Mouse (Mus musculus): ENCODE data around the gene Plekhg5. TPM values are rescaled to one million over a fixed set of nuclear protein-coding genes. Genes with fewer than 3 reads are reported as not detected.

The Plekhg5 gene
- total and polyA plus RNA-seq, 2 experiments from 2014 or later: 13.1 to 20.7 TPM

GRCm38 (mm10) chr4:152087211-152088081, 15.1 kb downstream of the Plekhg5 start:
- no peaks in the 10 kb centered on the region for H3K9me3 ChIP-seq (ENCODE audit: low read length)
- TF ChIP-seq CTCF (IDR thresholded peaks at IDR 0.05; ENCODE audit: low read depth): no peak
- H3K27ac ChIP-seq: peak overlapping the region; percentile 67
- no peaks in the 10 kb centered on the region for H3K36me3 ChIP-seq (ENCODE audit: insufficient read depth, low read length)
- ATAC-seq: peak; percentile 11; the same call in 1 of the 2 replicates
- WGBS: 5% methylated on average over 12 of the region's 12 CpGs
- peak overlapping the region; percentile 86 for H3K4me2 ChIP-seq (ENCODE audit: low read depth, low read length)
- H3K4me3 ChIP-seq (ENCODE audit: low read length): peak overlapping the region; percentile 70
- no peak for DNase-seq (ENCODE audit: low spot score)
- H3K27me3 ChIP-seq (ENCODE audit: insufficient read depth, low read length): no peaks in the 10 kb centered on the region
- peak overlapping the region; percentile 72 for H3K9ac ChIP-seq (replicated peaks; ENCODE audit: low read length)
- H3K4me1 ChIP-seq (ENCODE audit: insufficient read depth, low read length): peaks cover 15% of the 10 kb centered on the region

- Histone ChIP-seq H3K9me3 (ENCODE audit: low read length) (no peaks in the 10 kb centered on the region), H3K4me2 (ENCODE audit: low read depth, low read length) (peak overlapping the region; percentile 86), H3K4me3 (ENCODE audit: low read length) (no peak overlapping the region), H3K27me3 (ENCODE audit: insufficient read depth, low read length) (no peaks in the 10 kb centered on the region), H3K27ac (no peak overlapping the region), H3K4me1 (ENCODE audit: insufficient read depth, low read length) (peaks cover 15% of the 10 kb centered on the region), H3K36me3 (ENCODE audit: insufficient read depth, low read length) (no peaks in the 10 kb centered on the region), H3K9ac (replicated peaks; ENCODE audit: low read length) (no peak overlapping the region)
- 15% methylated on average over 4 of the region's 4 CpGs for WGBS
- ATAC-seq: no peak
- TF ChIP-seq CTCF (IDR thresholded peaks at IDR 0.05; ENCODE audit: low read depth): no peak
- no peak for DNase-seq (ENCODE audit: low spot score)
Measured at GRCm38 (mm10) chr4:152088133-152088532, 15.8 kb downstream of the Plekhg5 start.

DNA sequence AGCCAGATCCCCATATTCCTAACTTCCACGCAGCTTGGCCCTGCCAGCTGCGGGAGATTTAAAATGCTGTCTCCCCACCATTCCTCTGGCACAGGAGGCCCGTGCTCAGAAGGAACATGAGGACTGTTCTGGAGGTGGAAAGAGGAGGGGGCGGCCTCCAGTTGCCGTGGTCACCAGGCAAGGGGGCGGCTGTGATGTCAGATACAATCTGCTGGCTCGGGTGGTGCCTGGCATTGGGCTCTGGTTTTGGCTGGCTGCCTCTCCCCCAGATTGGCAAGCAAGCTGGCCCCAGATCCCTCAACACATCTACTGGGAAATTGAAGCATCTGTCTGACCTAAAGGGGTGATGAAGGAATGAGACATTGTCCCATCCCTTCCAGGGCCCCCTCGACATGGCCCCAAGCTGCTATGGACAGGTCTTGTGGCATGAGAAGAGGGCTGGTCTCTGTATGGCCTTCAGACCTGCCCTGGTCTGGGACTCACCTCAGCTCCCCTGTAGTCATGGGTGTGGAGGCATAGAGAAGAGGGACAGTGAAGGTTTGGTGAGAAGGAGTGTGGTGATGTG, 16.3 kb downstream of the Plekhg5 start:
- Histone ChIP-seq H3K36me3 (ENCODE audit: insufficient read depth, low read length) (no peaks in the 10 kb centered on the region), H3K27me3 (ENCODE audit: insufficient read depth, low read length) (no peaks in the 10 kb centered on the region), H3K4me2 (ENCODE audit: low read depth, low read length) (peak overlapping the region; percentile 86), H3K9me3 (ENCODE audit: low read length) (no peaks in the 10 kb centered on the region), H3K27ac (no peak overlapping the region), H3K4me3 (ENCODE audit: low read length) (no peak overlapping the region), H3K4me1 (ENCODE audit: insufficient read depth, low read length) (peaks cover 15% of the 10 kb centered on the region), H3K9ac (replicated peaks; ENCODE audit: low read length) (no peak overlapping the region)
- WGBS: 24% methylated on average over 8 of the region's 8 CpGs
- DNase-seq (ENCODE audit: low spot score) (peak; percentile 71), ATAC-seq (peak; percentile 38; the same call in 1 of the 2 replicates)
- no peak for TF ChIP-seq CTCF (IDR thresholded peaks at IDR 0.05; ENCODE audit: low read depth)

- Histone ChIP-seq H3K27me3 (ENCODE audit: insufficient read depth, low read length) (no peaks in the 10 kb centered on the region), H3K4me1 (ENCODE audit: insufficient read depth, low read length) (peaks cover 15% of the 10 kb centered on the region), H3K4me2 (ENCODE audit: low read depth, low read length) (no peak overlapping the region), H3K9me3 (ENCODE audit: low read length) (no peaks in the 10 kb centered on the region), H3K9ac (replicated peaks; ENCODE audit: low read length) (no peak overlapping the region), H3K4me3 (ENCODE audit: low read length) (no peak overlapping the region), H3K36me3 (ENCODE audit: insufficient read depth, low read length) (no peaks in the 10 kb centered on the region), H3K27ac (no peak overlapping the region)
- ATAC-seq: no peak
- WGBS: 83% methylated on average over 9 of the region's 9 CpGs
- no peak for DNase-seq (ENCODE audit: low spot score)
- TF ChIP-seq CTCF (IDR thresholded peaks at IDR 0.05; ENCODE audit: low read depth): no peak
Measured at GRCm38 (mm10) chr4:152090191-152090590, 17.9 kb downstream of the Plekhg5 start.

- H3K9ac ChIP-seq (replicated peaks; ENCODE audit: low read length): no peak overlapping the region
- DNase-seq (ENCODE audit: low spot score) (no peak), ATAC-seq (no peak)
- TF ChIP-seq CTCF (IDR thresholded peaks at IDR 0.05; ENCODE audit: low read depth): no peak
- H3K27ac ChIP-seq: no peak overlapping the region
- no peak overlapping the region for H3K4me2 ChIP-seq (ENCODE audit: low read depth, low read length)
- no peaks in the 10 kb centered on the region for H3K27me3 ChIP-seq (ENCODE audit: insufficient read depth, low read length)
- no peaks in the 10 kb centered on the region for H3K9me3 ChIP-seq (ENCODE audit: low read length)
- peaks cover 7% of the 10 kb centered on the region for H3K4me1 ChIP-seq (ENCODE audit: insufficient read depth, low read length)
- 47% methylated on average over 8 of the region's 8 CpGs for WGBS
- H3K36me3 ChIP-seq (ENCODE audit: insufficient read depth, low read length): no peaks in the 10 kb centered on the region
- H3K4me3 ChIP-seq (ENCODE audit: low read length): no peak overlapping the region
Measured at GRCm38 (mm10) chr4:152092751-152093293, 20.5 kb downstream of the Plekhg5 start.

DNA sequence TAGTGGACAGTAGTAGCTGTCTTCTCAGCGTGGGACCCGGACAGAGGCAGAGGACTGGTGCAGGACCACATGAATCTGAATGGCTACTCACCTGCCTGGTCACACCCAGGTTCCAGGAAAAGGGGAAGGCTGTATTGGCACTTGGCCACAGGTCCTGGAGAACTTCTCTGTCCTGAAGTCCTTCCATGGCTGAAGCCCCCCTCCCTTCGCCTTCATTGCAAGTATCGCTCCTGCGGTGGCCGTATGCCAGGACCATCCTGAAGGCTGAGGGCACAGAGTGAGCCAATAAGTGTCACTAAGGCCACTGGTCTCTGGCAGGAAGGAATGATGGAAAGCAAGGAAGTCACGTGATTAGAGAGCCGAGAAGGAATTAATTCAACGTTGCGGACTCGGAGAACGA, 21.9 kb downstream of the Plekhg5 start:
- Histone ChIP-seq H3K4me1 (ENCODE audit: insufficient read depth, low read length) (no peaks in the 10 kb centered on the region), H3K9ac (replicated peaks; ENCODE audit: low read length) (no peak overlapping the region), H3K9me3 (ENCODE audit: low read length) (no peaks in the 10 kb centered on the region), H3K27ac (no peak overlapping the region), H3K27me3 (ENCODE audit: insufficient read depth, low read length) (no peaks in the 10 kb centered on the region), H3K36me3 (ENCODE audit: insufficient read depth, low read length) (no peaks in the 10 kb centered on the region), H3K4me3 (ENCODE audit: low read length) (no peak overlapping the region), H3K4me2 (ENCODE audit: low read depth, low read length) (no peak overlapping the region)
- DNase-seq (ENCODE audit: low spot score) (no peak), ATAC-seq (no peak)
- no peak for TF ChIP-seq CTCF (IDR thresholded peaks at IDR 0.05; ENCODE audit: low read depth)
- WGBS: 85% methylated on average over 12 of the region's 12 CpGs

All from hindbrain, postnatal 0 days (tissue).